Mouse (Mus musculus) forebrain, embryonic 13.5 days (tissue): ENCODE results near the gene Phldb2. TPM values are rescaled to one million over a fixed set of nuclear protein-coding genes. Genes with fewer than 3 reads are reported as not detected.

Experiments used
- ATAC-seq: fragments of 200-750 bp; cut with Nextera tagmentation; 2 replicates; pipeline ENCODE4 v1.8.0; 2017
- H3K27ac ChIP-seq: fragments of 300-500 bp; sonication (generic); 2 replicates; pipeline ENCODE4 v1.5.1; 2015; ENCODE audit warnings: inconsistent platforms, mild to moderate bottlenecking, moderate library complexity
- H3K27me3 ChIP-seq: fragments of 300-500 bp; sonication (generic); 2 replicates; pipeline ENCODE4 v1.6.1; 2015; ENCODE audit warnings: mild to moderate bottlenecking, inconsistent platforms
- H3K36me3 ChIP-seq: fragments of 300-500 bp; sonication (generic); 2 replicates; pipeline ENCODE4 v1.6.1; 2015; ENCODE audit warnings: mild to moderate bottlenecking, inconsistent platforms; ENCODE audit not compliant: poor library complexity, severe bottlenecking
- H3K4me1 ChIP-seq: fragments of 300-500 bp; sonication (generic); 2 replicates; pipeline ENCODE4 v1.6.1; 2015; ENCODE audit warnings: inconsistent platforms
- H3K4me2 ChIP-seq: fragments of 300-500 bp; sonication (generic); 2 replicates; pipeline ENCODE4 v1.6.1; 2015; ENCODE audit warnings: inconsistent platforms, mild to moderate bottlenecking, moderate library complexity
- H3K4me3 ChIP-seq: fragments of 300-500 bp; sonication (generic); 2 replicates; pipeline ENCODE4 v1.5.1; 2015; ENCODE audit warnings: mild to moderate bottlenecking, inconsistent platforms
- H3K9ac ChIP-seq: fragments of 300-500 bp; sonication (generic); 2 replicates; pipeline ENCODE4 v1.6.1; 2015; ENCODE audit warnings: mild to moderate bottlenecking, inconsistent platforms
- H3K9me3 ChIP-seq: fragments of 300-500 bp; sonication (generic); replicated peaks from 2 replicates; pipeline ENCODE4 v1.6.1; 2016; ENCODE audit warnings: inconsistent platforms
- WGBS: fragments of 180-500 bp; shearing (Covaris S2); methylation state at CpG from one replicate; pipeline ENCODE4 v1.1.7; 2015; 5-methylcytosine and 5-hydroxymethylcytosine counted together
- polyA plus RNA-seq: library from polyadenylated mRNA; unstranded; fragments of >200 nt; fragmentation: Nextera tagmentation; extraction: Ambion mirVana; gene quantifications from 2 replicates; pipeline ENCODE4 v1.2.1, GENCODE M21; 2015

Phldb2 gene
- polyA plus RNA-seq, 1 experiment from 2014 or later: 11.3 TPM

DNA sequence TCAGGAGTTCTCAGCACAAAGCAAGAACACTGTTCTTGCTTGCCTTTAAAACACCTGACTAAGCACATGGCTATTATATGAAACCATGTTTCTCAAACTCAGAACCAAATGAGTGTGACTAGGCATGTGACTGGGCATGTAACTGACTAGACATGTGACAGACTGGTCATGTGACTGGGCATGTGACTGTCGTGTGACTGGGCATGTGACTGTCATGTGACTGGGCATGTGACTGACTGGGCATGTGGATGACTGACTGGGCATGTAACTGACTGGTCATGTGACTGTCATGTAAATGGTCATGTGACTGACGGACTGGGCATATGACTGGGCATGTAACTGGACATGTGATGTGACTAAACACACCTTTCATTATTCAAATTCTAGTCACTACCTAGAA, 16.8 kb upstream of the Phldb2 start:
- H3K4me1 ChIP-seq: peaks cover 4% of the 10 kb centered on the region; the same call in 1 of the 2 replicates
- no peak overlapping the region for H3K4me2 ChIP-seq
- WGBS: 90% methylated on average over 2 of the region's 2 CpGs
- no peak for ATAC-seq
- no peak overlapping the region for H3K4me3 ChIP-seq
- H3K36me3 ChIP-seq: peaks cover 6% of the 10 kb centered on the region; the same call in 1 of the 2 replicates
- H3K27me3 ChIP-seq: no peaks in the 10 kb centered on the region
- no peaks in the 10 kb centered on the region for H3K9me3 ChIP-seq
- H3K9ac ChIP-seq: no peak overlapping the region
- no peak overlapping the region for H3K27ac ChIP-seq

DNA sequence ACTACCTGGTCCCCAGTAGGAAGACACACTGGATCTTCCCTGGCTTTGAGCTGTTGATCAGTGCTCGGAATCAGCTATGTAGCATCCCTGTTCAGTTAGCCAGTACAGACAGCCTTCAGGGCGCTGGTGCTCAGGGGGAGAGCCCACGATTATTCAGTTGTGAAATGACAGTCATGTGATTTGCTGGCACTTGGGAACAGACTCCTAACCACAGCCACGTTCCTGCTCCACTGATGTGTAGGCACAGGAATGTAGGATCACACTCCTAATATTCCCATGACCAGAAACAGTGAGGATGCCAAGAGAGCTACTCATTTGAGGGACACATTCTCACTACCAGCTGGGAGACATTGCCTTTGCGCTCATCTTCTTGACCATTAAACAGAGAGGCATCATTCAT, 15.3 kb upstream of the Phldb2 start:
- Histone ChIP-seq H3K27me3 (no peaks in the 10 kb centered on the region), H3K9me3 (no peaks in the 10 kb centered on the region), H3K4me2 (no peak overlapping the region), H3K4me1 (no peaks in the 10 kb centered on the region), H3K27ac (no peak overlapping the region), H3K36me3 (peaks cover 14% of the 10 kb centered on the region; the same call in 1 of the 2 replicates), H3K9ac (no peak overlapping the region), H3K4me3 (no peak overlapping the region)
- no peak for ATAC-seq
- 80% methylated on average over 5 of the region's 5 CpGs for WGBS

DNA sequence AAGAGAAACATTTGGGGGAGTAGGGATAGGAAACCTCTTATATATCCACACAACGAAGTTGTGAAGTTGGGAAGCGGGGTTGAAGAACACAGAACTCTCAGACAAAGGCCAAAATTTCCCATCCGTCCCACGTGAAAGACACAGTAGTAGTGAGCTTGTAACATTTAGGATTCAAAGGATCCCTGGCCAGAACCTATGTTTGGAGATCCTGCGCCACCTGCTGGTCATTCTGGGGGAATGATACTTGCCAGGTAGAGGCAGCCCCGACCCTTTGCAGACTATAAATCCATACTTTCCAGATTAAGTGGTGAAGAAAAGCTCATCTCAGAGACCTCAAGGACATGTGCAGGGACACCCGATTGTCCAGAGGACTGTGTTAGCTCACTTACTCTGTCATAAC, 14.1 kb upstream of the Phldb2 start:
- peak; percentile 93 for ATAC-seq
- no peaks in the 10 kb centered on the region for H3K27me3 ChIP-seq
- WGBS: 11% methylated on average over 7 of the region's 7 CpGs
- no peak overlapping the region for H3K27ac ChIP-seq
- no peaks in the 10 kb centered on the region for H3K4me1 ChIP-seq
- H3K9me3 ChIP-seq: no peaks in the 10 kb centered on the region
- H3K9ac ChIP-seq: no peak overlapping the region
- no peak overlapping the region for H3K4me2 ChIP-seq
- peaks cover 20% of the 10 kb centered on the region; the same call in 1 of the 2 replicates for H3K36me3 ChIP-seq
- no peak overlapping the region for H3K4me3 ChIP-seq

DNA sequence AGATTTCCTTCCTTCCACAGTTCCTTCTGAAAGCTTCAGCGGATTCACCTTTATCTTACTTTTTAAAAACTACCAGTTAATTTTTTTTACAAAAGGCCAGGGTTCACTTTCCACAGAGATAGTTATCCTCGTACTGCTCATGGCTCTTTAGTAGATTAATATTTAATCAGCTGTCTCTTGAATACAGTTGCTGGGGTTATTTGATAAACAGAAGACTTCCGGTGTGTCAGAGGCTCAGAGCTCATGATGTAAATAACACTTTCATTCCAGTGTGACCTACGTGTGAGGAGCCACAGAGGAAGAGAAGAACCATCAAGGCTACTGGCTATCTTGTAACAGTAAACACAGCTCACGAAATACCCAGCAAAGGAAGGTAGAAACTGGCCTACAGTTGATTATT, 13.2 kb upstream of the Phldb2 start:
- no peaks in the 10 kb centered on the region for H3K27me3 ChIP-seq
- 91% methylated on average over 5 of the region's 5 CpGs for WGBS
- H3K9ac ChIP-seq: no peak overlapping the region
- no peak overlapping the region for H3K4me2 ChIP-seq
- no peak overlapping the region for H3K27ac ChIP-seq
- H3K4me3 ChIP-seq: no peak overlapping the region
- H3K9me3 ChIP-seq: no peaks in the 10 kb centered on the region
- H3K36me3 ChIP-seq: peaks cover 23% of the 10 kb centered on the region; the same call in 1 of the 2 replicates
- H3K4me1 ChIP-seq: no peaks in the 10 kb centered on the region
- ATAC-seq: no peak

DNA sequence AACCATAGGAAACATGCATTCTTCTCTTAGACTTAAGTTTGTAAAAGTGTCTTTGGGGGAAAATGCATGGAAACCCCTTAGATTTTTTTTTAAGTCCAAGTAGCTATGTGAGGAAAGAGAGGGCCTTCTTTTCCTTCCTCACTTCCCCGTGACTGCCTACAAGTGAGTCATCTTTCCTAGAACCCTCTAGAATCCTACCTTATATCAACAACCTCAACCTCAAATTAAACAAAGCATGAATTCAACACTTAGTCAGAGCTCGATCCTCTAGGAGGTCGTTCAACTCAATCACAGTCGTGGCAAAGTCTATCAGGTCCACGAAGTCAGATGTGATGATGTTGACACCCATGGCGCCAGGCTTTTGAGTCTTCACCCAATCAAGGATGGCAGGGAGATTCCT, 11.4 kb upstream of the Phldb2 start:
- H3K9me3 ChIP-seq: no peaks in the 10 kb centered on the region
- H3K4me3 ChIP-seq: no peak overlapping the region
- ATAC-seq: no peak
- no peak overlapping the region for H3K9ac ChIP-seq
- WGBS: 87% methylated on average over 6 of the region's 6 CpGs
- H3K27ac ChIP-seq: no peak overlapping the region
- H3K27me3 ChIP-seq: no peaks in the 10 kb centered on the region
- no peaks in the 10 kb centered on the region for H3K4me1 ChIP-seq
- no peak overlapping the region for H3K4me2 ChIP-seq
- peaks cover 20% of the 10 kb centered on the region; the same call in 1 of the 2 replicates for H3K36me3 ChIP-seq

DNA sequence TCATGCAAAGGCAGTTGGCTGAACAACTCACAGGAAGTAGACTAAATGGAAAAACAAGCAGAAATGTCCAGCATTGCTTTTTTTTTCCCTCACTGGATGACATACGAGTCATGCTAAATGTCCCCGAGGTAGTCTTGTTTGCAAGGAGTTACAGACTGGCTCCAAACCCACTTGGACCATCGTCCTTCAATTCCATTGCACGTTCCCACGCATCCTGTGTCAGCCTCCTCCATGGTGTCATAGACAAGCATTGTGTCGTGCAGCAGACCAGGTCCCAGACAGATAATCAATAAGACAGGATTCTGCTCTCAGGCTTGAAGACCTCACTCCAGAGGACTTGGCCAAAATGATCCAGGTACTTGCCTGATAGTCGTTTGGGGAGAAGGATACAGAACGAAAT, 10.4 kb upstream of the Phldb2 start:
- no peak overlapping the region for H3K27ac ChIP-seq
- 95% methylated on average over 8 of the region's 8 CpGs for WGBS
- no peak overlapping the region for H3K4me2 ChIP-seq
- H3K9ac ChIP-seq: no peak overlapping the region
- H3K27me3 ChIP-seq: no peaks in the 10 kb centered on the region
- no peaks in the 10 kb centered on the region for H3K4me1 ChIP-seq
- H3K4me3 ChIP-seq: no peak overlapping the region
- no peak for ATAC-seq
- no peaks in the 10 kb centered on the region for H3K9me3 ChIP-seq
- peaks cover 20% of the 10 kb centered on the region; the same call in 1 of the 2 replicates for H3K36me3 ChIP-seq

DNA sequence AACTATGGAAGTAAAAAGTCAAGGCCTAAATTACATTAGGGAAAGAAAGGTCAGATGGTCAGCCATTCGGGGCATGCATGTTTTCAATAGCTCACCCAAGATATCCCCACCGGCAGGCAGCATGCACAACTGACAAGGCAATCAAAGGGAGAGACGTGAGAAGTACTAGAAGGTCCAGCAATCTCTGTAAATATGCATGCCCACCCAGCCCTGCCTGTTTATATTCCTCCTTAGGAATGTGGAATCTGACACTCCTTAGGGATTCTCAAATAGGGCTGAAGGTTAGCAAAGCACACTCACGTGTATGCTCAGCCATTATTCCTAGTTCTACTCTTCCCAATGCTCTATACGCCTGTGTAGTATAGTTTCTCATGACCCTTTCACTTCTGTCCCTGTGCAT, 9.7 kb upstream of the Phldb2 start:
- 88% methylated on average over 5 of the region's 5 CpGs for whole genome bisulfite sequencing
- no peak for ATAC-seq
- H3K27me3 ChIP-seq: no peaks in the 10 kb centered on the region
- no peaks in the 10 kb centered on the region for H3K9me3 ChIP-seq
- no peak overlapping the region for H3K4me2 ChIP-seq
- H3K4me1 ChIP-seq: no peaks in the 10 kb centered on the region
- H3K27ac ChIP-seq: no peak overlapping the region
- no peak overlapping the region for H3K9ac ChIP-seq
- H3K36me3 ChIP-seq: peaks cover 20% of the 10 kb centered on the region; the same call in 1 of the 2 replicates
- H3K4me3 ChIP-seq: no peak overlapping the region

DNA sequence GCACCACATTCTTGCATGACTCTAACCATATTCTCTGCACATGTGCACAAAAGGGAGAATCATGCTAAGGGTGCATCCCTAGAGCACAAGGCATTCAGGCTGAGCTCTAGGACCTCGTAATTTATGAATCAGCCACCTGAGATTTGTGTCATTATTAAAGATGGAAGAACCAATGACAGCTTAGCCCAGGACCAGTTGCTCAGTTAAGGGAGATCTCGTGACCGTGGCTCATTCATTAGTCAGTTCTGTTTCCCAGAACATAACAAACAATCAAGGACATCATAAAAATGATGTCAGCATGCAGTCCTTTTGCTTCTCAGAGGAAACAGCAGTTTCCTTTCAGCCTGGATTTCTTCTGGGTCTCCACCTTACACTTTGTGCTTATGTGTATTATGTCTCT, 7.6 kb upstream of the Phldb2 start:
- Histone ChIP-seq H3K4me2 (no peak overlapping the region), H3K4me1 (no peaks in the 10 kb centered on the region), H3K9me3 (no peaks in the 10 kb centered on the region), H3K27ac (no peak overlapping the region), H3K4me3 (no peak overlapping the region), H3K36me3 (peaks cover 20% of the 10 kb centered on the region; the same call in 1 of the 2 replicates), H3K9ac (no peak overlapping the region), H3K27me3 (no peaks in the 10 kb centered on the region)
- 80% methylated on average over 3 of the region's 3 CpGs for WGBS
- ATAC-seq: no peak

DNA sequence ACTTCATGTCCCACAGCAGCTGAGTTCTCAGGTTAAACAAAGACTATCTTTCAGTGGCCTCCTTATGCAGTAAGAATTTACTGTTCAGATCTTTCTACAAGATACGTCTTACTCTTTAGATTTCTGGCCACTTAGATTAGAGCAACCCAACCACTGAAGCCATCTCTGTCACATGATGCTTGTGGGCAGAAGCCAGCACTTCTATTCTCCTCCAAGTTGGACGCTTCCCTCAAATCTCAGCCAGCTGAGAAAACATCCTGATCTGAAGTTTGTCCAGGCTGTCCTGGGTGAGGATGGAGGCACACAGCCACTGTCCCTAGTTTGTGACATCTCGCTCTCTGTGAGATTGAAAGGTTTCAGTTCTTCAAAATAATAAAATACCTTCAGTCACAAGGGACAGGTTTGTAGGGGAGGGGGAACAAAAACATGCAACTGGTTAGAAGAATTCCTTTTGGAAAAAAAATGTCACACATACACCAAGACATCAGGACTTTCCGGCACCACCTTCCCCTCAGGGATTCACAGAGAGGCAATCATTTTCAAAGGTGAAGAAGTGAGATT, 3.1 kb upstream of the Phldb2 start:
- Histone ChIP-seq H3K27ac (no peak overlapping the region), H3K4me1 (no peaks in the 10 kb centered on the region), H3K9me3 (no peaks in the 10 kb centered on the region), H3K4me3 (no peak overlapping the region), H3K36me3 (0 out of 2 replicates have a peak, but pooled peaks cover 3% of the 10 kb centered on the region), H3K9ac (no peak overlapping the region), H3K4me2 (no peak overlapping the region), H3K27me3 (no peaks in the 10 kb centered on the region)
- ATAC-seq: no peak
- WGBS: 84% methylated on average over 4 of the region's 4 CpGs

DNA sequence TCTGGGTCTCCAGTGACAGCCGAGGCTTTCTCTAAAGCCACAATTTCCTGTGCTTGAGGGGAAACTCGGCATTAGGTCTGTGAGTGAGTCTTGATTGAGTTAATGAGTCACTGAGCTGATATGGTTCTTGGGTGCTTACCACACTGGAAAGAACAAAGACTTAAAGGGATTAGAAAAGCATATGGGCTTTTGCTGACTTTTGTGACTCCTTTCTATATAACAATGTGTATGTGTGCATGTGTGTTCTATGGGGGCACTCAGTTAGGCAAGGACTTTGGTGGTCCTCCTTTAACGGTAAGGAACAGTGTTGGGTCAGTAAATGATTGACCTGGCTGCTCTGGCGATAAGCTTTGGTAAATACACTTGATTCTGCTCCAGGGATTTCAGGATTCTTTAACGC, 897 bp downstream of the Phldb2 start:
- Histone ChIP-seq H3K9me3 (no peaks in the 10 kb centered on the region), H3K27me3 (no peaks in the 10 kb centered on the region), H3K4me1 (no peaks in the 10 kb centered on the region), H3K4me2 (no peak overlapping the region), H3K9ac (no peak overlapping the region), H3K27ac (no peak overlapping the region), H3K36me3 (no peaks in the 10 kb centered on the region), H3K4me3 (no peak overlapping the region)
- no peak for ATAC-seq
- 75% methylated on average over 5 of the region's 5 CpGs for WGBS

DNA sequence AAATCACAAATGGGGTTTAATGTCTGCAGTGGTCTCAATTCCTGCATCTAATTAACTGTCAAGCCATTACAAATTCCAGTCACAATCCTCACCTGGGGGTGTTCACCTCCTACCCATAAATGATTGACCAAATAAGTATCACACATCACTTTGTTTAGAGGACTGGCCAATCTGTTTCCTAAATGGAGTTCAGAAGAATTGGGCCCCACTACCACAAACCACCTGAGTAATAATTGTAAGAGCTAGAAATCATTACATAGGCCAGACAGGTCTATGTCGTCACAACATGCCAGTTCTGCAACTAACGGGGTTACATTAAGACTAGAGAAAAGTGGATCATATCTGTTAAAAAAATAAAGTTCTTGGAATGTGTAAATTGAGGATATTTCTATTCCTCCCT, 1.4 kb downstream of the Phldb2 start:
- no peaks in the 10 kb centered on the region for H3K4me1 ChIP-seq
- no peak overlapping the region for H3K9ac ChIP-seq
- WGBS: 91% methylated on average over 2 of the region's 2 CpGs
- no peaks in the 10 kb centered on the region for H3K36me3 ChIP-seq
- no peak overlapping the region for H3K4me3 ChIP-seq
- H3K27me3 ChIP-seq: no peaks in the 10 kb centered on the region
- ATAC-seq: no peak
- no peaks in the 10 kb centered on the region for H3K9me3 ChIP-seq
- H3K27ac ChIP-seq: no peak overlapping the region
- H3K4me2 ChIP-seq: no peak overlapping the region

DNA sequence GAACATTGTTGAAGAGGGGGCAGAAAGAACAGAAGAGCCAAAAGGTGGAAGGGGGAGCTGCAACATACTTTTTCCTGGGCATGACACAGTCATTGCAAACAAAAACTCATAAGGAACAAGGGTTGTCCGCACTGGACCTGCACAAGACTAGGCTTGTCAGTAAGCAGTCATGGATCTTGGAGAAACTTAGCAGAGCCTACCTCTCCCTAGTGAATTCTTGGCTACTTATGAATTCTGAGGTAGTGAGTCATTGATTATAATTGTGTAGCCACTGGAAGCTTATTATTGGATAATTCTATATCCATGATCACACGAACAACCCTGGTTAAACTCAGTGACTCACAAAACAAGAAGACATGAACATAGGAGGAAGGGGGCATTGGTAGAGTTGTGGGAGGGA, 7.1 kb downstream of the Phldb2 start:
- 88% methylated on average over 2 of the region's 2 CpGs for WGBS
- no peaks in the 10 kb centered on the region for H3K9me3 ChIP-seq

DNA sequence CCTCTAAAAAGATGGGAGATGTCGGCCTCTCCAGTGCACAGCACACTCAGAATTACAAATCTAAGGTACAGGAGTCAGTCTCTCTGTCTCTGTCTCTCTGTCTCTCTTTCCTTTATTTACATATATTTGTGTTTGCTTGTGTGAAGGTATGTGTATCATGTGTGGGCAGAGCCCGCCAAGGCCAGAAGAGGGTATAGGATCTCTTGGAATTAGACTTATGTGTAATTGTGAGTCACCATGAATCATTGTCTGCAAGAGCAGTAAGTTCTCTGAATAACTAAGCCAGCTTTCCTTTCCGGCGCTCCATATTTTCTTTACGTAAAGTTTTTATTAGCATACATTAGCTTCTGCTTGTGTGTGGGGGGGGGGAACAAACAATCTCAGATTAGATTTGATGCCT, 7.7 kb downstream of the Phldb2 start:
- no peak overlapping the region for H3K4me3 ChIP-seq
- no peaks in the 10 kb centered on the region for H3K4me1 ChIP-seq
- no peak overlapping the region for H3K27ac ChIP-seq
- 96% methylated on average over 5 of the region's 5 CpGs for WGBS
- H3K9ac ChIP-seq: no peak overlapping the region
- no peaks in the 10 kb centered on the region for H3K9me3 ChIP-seq
- no peaks in the 10 kb centered on the region for H3K36me3 ChIP-seq
- no peaks in the 10 kb centered on the region for H3K27me3 ChIP-seq
- no peak overlapping the region for H3K4me2 ChIP-seq
- ATAC-seq: no peak

More for the DNA sequence above, 7.1 kb downstream of the Phldb2 start:
- no peaks in the 10 kb centered on the region for H3K36me3 ChIP-seq
- no peaks in the 10 kb centered on the region for H3K27me3 ChIP-seq
- no peaks in the 10 kb centered on the region for H3K4me1 ChIP-seq
- no peak for ATAC-seq
- H3K27ac ChIP-seq: no peak overlapping the region
- no peak overlapping the region for H3K4me2 ChIP-seq
- no peak overlapping the region for H3K9ac ChIP-seq
- H3K4me3 ChIP-seq: no peak overlapping the region
